Mouse (Mus musculus): ENCODE measurements at regions not wholly inside any gene's neighbourhood (a gene's known extent, or its start where the extent isn't known, plus 50 kb on each side); places are given as distances from the start of the nearest gene placed in this dataset.

- no peak overlapping the region for H3K4me3 ChIP-seq (ENCODE audit: extremely low read depth, insufficient read depth, insufficient read length)
- no peaks in the 10 kb centered on the region for H3K36me3 ChIP-seq (ENCODE audit: control insufficient read depth, insufficient read depth, low read length)
- no peak for DNase-seq (ENCODE audit: low read depth in 1 of 2, low spot score in 2 of 2)
- no peaks in the 10 kb centered on the region for H3K27me3 ChIP-seq (ENCODE audit: control insufficient read depth, insufficient read depth, low read length)
- peaks cover 4% of the 10 kb centered on the region; the same call in 1 of the 2 replicates for H3K4me1 ChIP-seq (ENCODE audit: control insufficient read depth, insufficient read depth, insufficient read length)
- TF ChIP-seq POLR2A (IDR thresholded peaks at IDR 0.05; ENCODE audit: low read depth, low read length) (no peak), CTCF (IDR thresholded peaks at IDR 0.05; ENCODE audit: extremely low read depth, insufficient read depth, insufficient read length, insufficient replicate concordance) (no peak)
- H3K27ac ChIP-seq (ENCODE audit: insufficient read depth, low read length) = no peak overlapping the region
- 90% methylated on average over 2 of the region's 2 CpGs for WGBS
Measured at GRCm38 (mm10) chr2:92747406-92747805, 147.9 kb downstream of the Chst1 start.

- Histone ChIP-seq H3K27ac (ENCODE audit: insufficient read depth, low read length) (no peak overlapping the region), H3K27me3 (ENCODE audit: control insufficient read depth, insufficient read depth, low read length) (no peaks in the 10 kb centered on the region), H3K36me3 (ENCODE audit: control insufficient read depth, insufficient read depth, low read length) (no peaks in the 10 kb centered on the region), H3K4me1 (ENCODE audit: control insufficient read depth, insufficient read depth, insufficient read length) (peaks cover 4% of the 10 kb centered on the region; the same call in 1 of the 2 replicates), H3K4me3 (ENCODE audit: extremely low read depth, insufficient read depth, insufficient read length) (no peak overlapping the region)
- WGBS = 67% methylated on average over 4 of the region's 4 CpGs
- no peak for TF ChIP-seq POLR2A (IDR thresholded peaks at IDR 0.05; ENCODE audit: low read depth, low read length)
- no peak for TF ChIP-seq CTCF (IDR thresholded peaks at IDR 0.05; ENCODE audit: extremely low read depth, insufficient read depth, insufficient read length, insufficient replicate concordance)
- DNase-seq (ENCODE audit: low read depth in 1 of 2, low spot score in 2 of 2) = no peak
Measured at GRCm38 (mm10) chr2:92750116-92750515, 150.6 kb downstream of the Chst1 start.

- no peak for DNase-seq (ENCODE audit: low read depth in 1 of 2, low spot score in 2 of 2)
- Histone ChIP-seq H3K27ac (ENCODE audit: insufficient read depth, low read length) (no peak overlapping the region; the same call in 1 of the 2 replicates), H3K27me3 (ENCODE audit: control insufficient read depth, insufficient read depth, low read length) (no peaks in the 10 kb centered on the region)
Measured at GRCm38 (mm10) chr2:92750672-92751071, 151.2 kb downstream of the Chst1 start.

GRCm38 (mm10) chr2:92751256-92751655 lies 151.7 kb downstream of the Chst1 start:
- Histone ChIP-seq H3K36me3 (ENCODE audit: control insufficient read depth, insufficient read depth, low read length) (no peaks in the 10 kb centered on the region), H3K4me1 (ENCODE audit: control insufficient read depth, insufficient read depth, insufficient read length) (peaks cover 4% of the 10 kb centered on the region; the same call in 1 of the 2 replicates), H3K27me3 (ENCODE audit: control insufficient read depth, insufficient read depth, low read length) (no peaks in the 10 kb centered on the region), H3K4me3 (ENCODE audit: extremely low read depth, insufficient read depth, insufficient read length) (no peak overlapping the region), H3K27ac (ENCODE audit: insufficient read depth, low read length) (no peak overlapping the region)
- DNase-seq (ENCODE audit: low read depth in 1 of 2, low spot score in 2 of 2) = no peak
- TF ChIP-seq CTCF (IDR thresholded peaks at IDR 0.05; ENCODE audit: extremely low read depth, insufficient read depth, insufficient read length, insufficient replicate concordance) (no peak), POLR2A (IDR thresholded peaks at IDR 0.05; ENCODE audit: low read depth, low read length) (no peak)
- 26% methylated on average over 8 of the region's 8 CpGs for WGBS

More at GRCm38 (mm10) chr2:92750672-92751071, 151.2 kb downstream of the Chst1 start:
- TF ChIP-seq CTCF (IDR thresholded peaks at IDR 0.05; ENCODE audit: extremely low read depth, insufficient read depth, insufficient read length, insufficient replicate concordance) (no peak), POLR2A (IDR thresholded peaks at IDR 0.05; ENCODE audit: low read depth, low read length) (no peak)
- Histone ChIP-seq H3K4me1 (ENCODE audit: control insufficient read depth, insufficient read depth, insufficient read length) (peaks cover 4% of the 10 kb centered on the region; the same call in 1 of the 2 replicates), H3K36me3 (ENCODE audit: control insufficient read depth, insufficient read depth, low read length) (no peaks in the 10 kb centered on the region), H3K4me3 (ENCODE audit: extremely low read depth, insufficient read depth, insufficient read length) (no peak overlapping the region)
- 48% methylated on average over 4 of the region's 4 CpGs for WGBS

GRCm38 (mm10) chr2:92752156-92752555 lies 152.6 kb downstream of the Chst1 start:
- no peak for TF ChIP-seq CTCF (IDR thresholded peaks at IDR 0.05; ENCODE audit: extremely low read depth, insufficient read depth, insufficient read length, insufficient replicate concordance)
- no peak for TF ChIP-seq POLR2A (IDR thresholded peaks at IDR 0.05; ENCODE audit: low read depth, low read length)
- H3K36me3 ChIP-seq (ENCODE audit: control insufficient read depth, insufficient read depth, low read length) = no peaks in the 10 kb centered on the region
- H3K4me1 ChIP-seq (ENCODE audit: control insufficient read depth, insufficient read depth, insufficient read length) = peaks cover 4% of the 10 kb centered on the region; the same call in 1 of the 2 replicates
- no peak for DNase-seq (ENCODE audit: low read depth in 1 of 2, low spot score in 2 of 2)
- H3K27ac ChIP-seq (ENCODE audit: insufficient read depth, low read length) = no peak overlapping the region
- H3K4me3 ChIP-seq (ENCODE audit: extremely low read depth, insufficient read depth, insufficient read length) = no peak overlapping the region
- 40% methylated on average over 3 of the region's 3 CpGs for WGBS
- H3K27me3 ChIP-seq (ENCODE audit: control insufficient read depth, insufficient read depth, low read length) = no peaks in the 10 kb centered on the region

GRCm38 (mm10) chr2:92752794-92753193 lies 153.3 kb downstream of the Chst1 start:
- no peak for TF ChIP-seq CTCF (IDR thresholded peaks at IDR 0.05; ENCODE audit: extremely low read depth, insufficient read depth, insufficient read length, insufficient replicate concordance)
- no peak for TF ChIP-seq POLR2A (IDR thresholded peaks at IDR 0.05; ENCODE audit: low read depth, low read length)
- DNase-seq (ENCODE audit: low read depth in 1 of 2, low spot score in 2 of 2) = no peak
- H3K4me3 ChIP-seq (ENCODE audit: extremely low read depth, insufficient read depth, insufficient read length) = no peak overlapping the region
- no peaks in the 10 kb centered on the region for H3K36me3 ChIP-seq (ENCODE audit: control insufficient read depth, insufficient read depth, low read length)
- 81% methylated on average over 8 of the region's 8 CpGs for WGBS
- H3K4me1 ChIP-seq (ENCODE audit: control insufficient read depth, insufficient read depth, insufficient read length) = peaks cover 4% of the 10 kb centered on the region; the same call in 1 of the 2 replicates
- no peak overlapping the region for H3K27ac ChIP-seq (ENCODE audit: insufficient read depth, low read length)
- H3K27me3 ChIP-seq (ENCODE audit: control insufficient read depth, insufficient read depth, low read length) = no peaks in the 10 kb centered on the region

GRCm38 (mm10) chr2:92754505-92755280 lies 155.2 kb downstream of the Chst1 start:
- Histone ChIP-seq H3K4me3 (ENCODE audit: extremely low read depth, insufficient read depth, insufficient read length) (no peak overlapping the region), H3K27me3 (ENCODE audit: control insufficient read depth, insufficient read depth, low read length) (no peaks in the 10 kb centered on the region), H3K4me1 (ENCODE audit: control insufficient read depth, insufficient read depth, insufficient read length) (peaks cover 4% of the 10 kb centered on the region; the same call in 1 of the 2 replicates), H3K36me3 (ENCODE audit: control insufficient read depth, insufficient read depth, low read length) (no peaks in the 10 kb centered on the region), H3K27ac (ENCODE audit: insufficient read depth, low read length) (no peak overlapping the region)
- TF ChIP-seq CTCF (IDR thresholded peaks at IDR 0.05; ENCODE audit: extremely low read depth, insufficient read depth, insufficient read length, insufficient replicate concordance) (no peak), POLR2A (IDR thresholded peaks at IDR 0.05; ENCODE audit: low read depth, low read length) (no peak)
- 77% methylated on average over 10 of the region's 10 CpGs for WGBS
- DNase-seq (ENCODE audit: low read depth in 1 of 2, low spot score in 2 of 2) = no peak
